Mouse (Mus musculus): Measurements from ENCODE around the gene Synj2. TPM values are rescaled to one million over a fixed set of nuclear protein-coding genes. Genes with fewer than 3 reads are reported as not detected.

Gene Synj2
- polyA plus RNA-seq, 1 experiment from 2014 or later: 0.62 TPM

- no peaks in the 10 kb centered on the region for H3K4me1 ChIP-seq (ENCODE audit: insufficient read depth)
- no peak for TF ChIP-seq EP300 (IDR thresholded peaks at IDR 0.05; ENCODE audit: low read depth)
- no peak overlapping the region for H3K4me2 ChIP-seq (ENCODE audit: low read depth, low read length)
- ATAC-seq: no peak
- H3K4me3 ChIP-seq (ENCODE audit: low read depth, low read length): no peak overlapping the region
- no peaks in the 10 kb centered on the region for H3K36me3 ChIP-seq (replicated peaks; ENCODE audit: insufficient read depth, low read length)
- H3K27ac ChIP-seq (ENCODE audit: low read depth): no peak overlapping the region
- no peak for DNase-seq
- no peaks in the 10 kb centered on the region for H3K9me3 ChIP-seq (ENCODE audit: low read length)
- no peaks in the 10 kb centered on the region for H3K27me3 ChIP-seq (ENCODE audit: insufficient read depth, low read length)
- no peak overlapping the region for H3K9ac ChIP-seq (replicated peaks)
Measured at GRCm38 (mm10) chr17:5998235-5998500, 57.1 kb downstream of the Synj2 start.

- TF ChIP-seq CTCF (IDR thresholded peaks at IDR 0.05; ENCODE audit: low read depth) (no peak), EP300 (IDR thresholded peaks at IDR 0.05; ENCODE audit: low read depth) (no peak)
- 54% methylated on average over 5 of the region's 5 CpGs for WGBS (ENCODE audit: insufficient replicate concordance)
- Histone ChIP-seq H3K27ac (ENCODE audit: low read depth) (no peak overlapping the region), H3K27me3 (ENCODE audit: insufficient read depth, low read length) (no peaks in the 10 kb centered on the region), H3K4me2 (ENCODE audit: low read depth, low read length) (no peak overlapping the region), H3K9me3 (ENCODE audit: low read length) (no peaks in the 10 kb centered on the region), H3K4me1 (ENCODE audit: insufficient read depth) (no peaks in the 10 kb centered on the region), H3K4me3 (ENCODE audit: low read depth, low read length) (no peak overlapping the region), H3K36me3 (replicated peaks; ENCODE audit: insufficient read depth, low read length) (no peaks in the 10 kb centered on the region), H3K9ac (replicated peaks) (no peak overlapping the region)
- DNase-seq: no peak
- no peak for ATAC-seq
Measured at GRCm38 (mm10) chr17:5999039-5999543, 58.0 kb downstream of the Synj2 start.

- 73% methylated on average over 8 of the region's 8 CpGs for whole genome bisulfite sequencing (ENCODE audit: insufficient replicate concordance)
- TF ChIP-seq EP300 (IDR thresholded peaks at IDR 0.05; ENCODE audit: low read depth) (no peak), CTCF (IDR thresholded peaks at IDR 0.05; ENCODE audit: low read depth) (no peak)
- H3K27ac ChIP-seq (ENCODE audit: low read depth): no peak overlapping the region
- H3K9me3 ChIP-seq (ENCODE audit: low read length): no peaks in the 10 kb centered on the region
- no peak for ATAC-seq
- peaks cover 5% of the 10 kb centered on the region for H3K4me1 ChIP-seq (ENCODE audit: insufficient read depth)
- H3K27me3 ChIP-seq (ENCODE audit: insufficient read depth, low read length): no peaks in the 10 kb centered on the region
- no peak overlapping the region for H3K4me2 ChIP-seq (ENCODE audit: low read depth, low read length)
- no peak overlapping the region for H3K4me3 ChIP-seq (ENCODE audit: low read depth, low read length)
- no peaks in the 10 kb centered on the region for H3K36me3 ChIP-seq (replicated peaks; ENCODE audit: insufficient read depth, low read length)
- no peak for DNase-seq
- no peak overlapping the region for H3K9ac ChIP-seq (replicated peaks)
Measured at GRCm38 (mm10) chr17:6000864-6001319, 59.8 kb downstream of the Synj2 start.

- 34% methylated on average over 6 of the region's 6 CpGs for WGBS (ENCODE audit: insufficient replicate concordance)
- Histone ChIP-seq H3K4me3 (ENCODE audit: low read depth, low read length) (no peak overlapping the region), H3K9ac (replicated peaks) (no peak overlapping the region), H3K4me2 (ENCODE audit: low read depth, low read length) (no peak overlapping the region), H3K27ac (ENCODE audit: low read depth) (no peak overlapping the region), H3K27me3 (ENCODE audit: insufficient read depth, low read length) (no peaks in the 10 kb centered on the region), H3K36me3 (replicated peaks; ENCODE audit: insufficient read depth, low read length) (no peaks in the 10 kb centered on the region), H3K4me1 (ENCODE audit: insufficient read depth) (peaks cover 10% of the 10 kb centered on the region), H3K9me3 (ENCODE audit: low read length) (no peaks in the 10 kb centered on the region)
- no peak for TF ChIP-seq EP300 (IDR thresholded peaks at IDR 0.05; ENCODE audit: low read depth)
- no peak for TF ChIP-seq CTCF (IDR thresholded peaks at IDR 0.05; ENCODE audit: low read depth)
- DNase-seq: no peak
- no peak for ATAC-seq
Measured at GRCm38 (mm10) chr17:6001389-6001788, 60.3 kb downstream of the Synj2 start.

- Histone ChIP-seq H3K9ac (replicated peaks) (no peak overlapping the region), H3K4me2 (ENCODE audit: low read depth, low read length) (no peak overlapping the region), H3K36me3 (replicated peaks; ENCODE audit: insufficient read depth, low read length) (no peaks in the 10 kb centered on the region), H3K4me3 (ENCODE audit: low read depth, low read length) (no peak overlapping the region), H3K27me3 (ENCODE audit: insufficient read depth, low read length) (no peaks in the 10 kb centered on the region), H3K4me1 (ENCODE audit: insufficient read depth) (peaks cover 12% of the 10 kb centered on the region), H3K9me3 (ENCODE audit: low read length) (no peaks in the 10 kb centered on the region), H3K27ac (ENCODE audit: low read depth) (no peak overlapping the region)
- 34% methylated on average over 7 of the region's 7 CpGs for WGBS (ENCODE audit: insufficient replicate concordance)
- no peak for TF ChIP-seq EP300 (IDR thresholded peaks at IDR 0.05; ENCODE audit: low read depth)
- TF ChIP-seq CTCF (IDR thresholded peaks at IDR 0.05; ENCODE audit: low read depth): no peak
- DNase-seq: no peak
- ATAC-seq: no peak
Measured at GRCm38 (mm10) chr17:6001836-6002235, 60.8 kb downstream of the Synj2 start.

GRCm38 (mm10) chr17:6002563-6002962 lies 61.5 kb downstream of the Synj2 start:
- H3K4me2 ChIP-seq (ENCODE audit: low read depth, low read length): no peak overlapping the region
- no peak for ATAC-seq
- no peaks in the 10 kb centered on the region for H3K9me3 ChIP-seq (ENCODE audit: low read length)
- no peak overlapping the region for H3K27ac ChIP-seq (ENCODE audit: low read depth)
- H3K4me1 ChIP-seq (ENCODE audit: insufficient read depth): peaks cover 12% of the 10 kb centered on the region
- H3K9ac ChIP-seq (replicated peaks): no peak overlapping the region
- H3K4me3 ChIP-seq (ENCODE audit: low read depth, low read length): no peak overlapping the region
- no peaks in the 10 kb centered on the region for H3K27me3 ChIP-seq (ENCODE audit: insufficient read depth, low read length)
- TF ChIP-seq EP300 (IDR thresholded peaks at IDR 0.05; ENCODE audit: low read depth) (no peak), CTCF (IDR thresholded peaks at IDR 0.05; ENCODE audit: low read depth) (no peak)
- WGBS (ENCODE audit: insufficient replicate concordance): 83% methylated on average over 6 of the region's 6 CpGs
- DNase-seq: no peak
- no peaks in the 10 kb centered on the region for H3K36me3 ChIP-seq (replicated peaks; ENCODE audit: insufficient read depth, low read length)

GRCm38 (mm10) chr17:6003661-6004060 lies 62.6 kb downstream of the Synj2 start:
- WGBS (ENCODE audit: insufficient replicate concordance): 64% methylated on average over 6 of the region's 6 CpGs
- H3K9ac ChIP-seq (replicated peaks): no peak overlapping the region
- no peak overlapping the region for H3K27ac ChIP-seq (ENCODE audit: low read depth)
- H3K4me1 ChIP-seq (ENCODE audit: insufficient read depth): peaks cover 12% of the 10 kb centered on the region
- ATAC-seq: no peak
- no peaks in the 10 kb centered on the region for H3K36me3 ChIP-seq (replicated peaks; ENCODE audit: insufficient read depth, low read length)
- no peaks in the 10 kb centered on the region for H3K27me3 ChIP-seq (ENCODE audit: insufficient read depth, low read length)
- DNase-seq: no peak
- H3K9me3 ChIP-seq (ENCODE audit: low read length): no peaks in the 10 kb centered on the region
- no peak overlapping the region for H3K4me2 ChIP-seq (ENCODE audit: low read depth, low read length)
- H3K4me3 ChIP-seq (ENCODE audit: low read depth, low read length): no peak overlapping the region
- TF ChIP-seq CTCF (IDR thresholded peaks at IDR 0.05; ENCODE audit: low read depth): no peak
- no peak for TF ChIP-seq EP300 (IDR thresholded peaks at IDR 0.05; ENCODE audit: low read depth)
